Mouse (Mus musculus) ES-Bruce4 (cell line): ENCODE measurements at regions not wholly inside any gene's neighbourhood (a gene's known extent, or its start where the extent isn't known, plus 50 kb on each side); places are given as distances from the start of the nearest gene placed in this dataset.

Experiments used
- H3K27ac ChIP-seq: 2 replicates; pipeline ENCODE4 v1.5.1; 2012; ENCODE audit warnings: low read length, inconsistent platforms; ENCODE audit not compliant: insufficient read depth
- H3K27me3 ChIP-seq: 2 replicates; pipeline ENCODE4 v1.6.1; 2012; ENCODE audit warnings: mild to moderate bottlenecking, low read length, inconsistent platforms; ENCODE audit not compliant: control insufficient read depth, poor library complexity, insufficient read depth, severe bottlenecking
- H3K36me3 ChIP-seq: 2 replicates; pipeline ENCODE4 v1.6.1; 2012; ENCODE audit warnings: inconsistent platforms, mild to moderate bottlenecking, low read length, moderate library complexity; ENCODE audit not compliant: control insufficient read depth, poor library complexity, insufficient read depth, severe bottlenecking
- H3K4me1 ChIP-seq: one replicate; pipeline ENCODE4 v1.8.1; 2011; ENCODE audit warnings: low read length; ENCODE audit not compliant: control insufficient read depth, insufficient read depth
- H3K4me3 ChIP-seq: 2 replicates; pipeline ENCODE4 v1.5.1; 2011; ENCODE audit warnings: low read depth, mild to moderate bottlenecking, low read length
- H3K9ac ChIP-seq: 2 replicates; pipeline ENCODE4 v1.6.1; 2012; ENCODE audit warnings: low read depth, mild to moderate bottlenecking, inconsistent platforms; ENCODE audit not compliant: poor library complexity, severe bottlenecking
- H3K9me3 ChIP-seq: replicated peaks from 2 replicates; pipeline ENCODE4 v1.6.1; 2012; ENCODE audit warnings: mild to moderate bottlenecking, low read length, inconsistent platforms; ENCODE audit not compliant: control insufficient read depth, poor library complexity, insufficient read depth, severe bottlenecking
- CTCF ChIP-seq: IDR thresholded peaks from one replicate; pipeline ENCODE4 v1.8.1; 2011; ENCODE audit warnings: low read depth, low read length
- EP300 ChIP-seq: IDR thresholded peaks from 2 replicates; pipeline ENCODE4 v1.6.1; 2011; ENCODE audit warnings: low read depth, low read length; ENCODE audit not compliant: insufficient read depth
- POLR2A ChIP-seq: IDR thresholded peaks from one replicate; pipeline ENCODE4 v1.8.1; 2011; ENCODE audit warnings: low read length; ENCODE audit not compliant: insufficient read depth

- H3K4me3 ChIP-seq: no peak overlapping the region
- no peak for TF ChIP-seq EP300
- TF ChIP-seq POLR2A: no peak
- TF ChIP-seq CTCF: no peak
- H3K27ac ChIP-seq: no peak overlapping the region
- H3K4me1 ChIP-seq: no peaks in the 10 kb centered on the region
- no peaks in the 10 kb centered on the region for H3K36me3 ChIP-seq
- no peaks in the 10 kb centered on the region for H3K27me3 ChIP-seq
- H3K9me3 ChIP-seq: no peaks in the 10 kb centered on the region
- H3K9ac ChIP-seq: no peak overlapping the region
Observed at GRCm38 (mm10) chr1:183804295-183804694, 208.8 kb upstream of the Dusp10 start.

GRCm38 (mm10) chr1:183806864-183807730 lies 206.0 kb upstream of the Dusp10 start:
- Histone ChIP-seq H3K9ac (no peak overlapping the region), H3K27me3 (no peaks in the 10 kb centered on the region), H3K9me3 (no peaks in the 10 kb centered on the region), H3K4me3 (no peak overlapping the region), H3K36me3 (no peaks in the 10 kb centered on the region), H3K4me1 (no peaks in the 10 kb centered on the region), H3K27ac (no peak overlapping the region)
- TF ChIP-seq CTCF (no peak), POLR2A (no peak), EP300 (no peak)

GRCm38 (mm10) chr1:183808168-183808567 lies 204.9 kb upstream of the Dusp10 start:
- Histone ChIP-seq H3K36me3 (no peaks in the 10 kb centered on the region), H3K4me1 (no peaks in the 10 kb centered on the region), H3K27me3 (no peaks in the 10 kb centered on the region), H3K9ac (no peak overlapping the region), H3K27ac (no peak overlapping the region), H3K9me3 (no peaks in the 10 kb centered on the region), H3K4me3 (no peak overlapping the region)
- TF ChIP-seq EP300: no peak
- TF ChIP-seq POLR2A: no peak
- no peak for TF ChIP-seq CTCF

GRCm38 (mm10) chr1:183820555-183820954 lies 192.5 kb upstream of the Dusp10 start:
- TF ChIP-seq EP300 (no peak), CTCF (no peak), POLR2A (no peak)
- Histone ChIP-seq H3K4me3 (no peak overlapping the region), H3K27me3 (no peaks in the 10 kb centered on the region), H3K9me3 (no peaks in the 10 kb centered on the region; the same call in 1 of the 2 replicates), H3K4me1 (no peaks in the 10 kb centered on the region), H3K27ac (no peak overlapping the region), H3K36me3 (no peaks in the 10 kb centered on the region), H3K9ac (no peak overlapping the region)

- Histone ChIP-seq H3K4me3 (no peak overlapping the region), H3K9me3 (no peaks in the 10 kb centered on the region; the same call in 1 of the 2 replicates), H3K36me3 (no peaks in the 10 kb centered on the region), H3K27ac (no peak overlapping the region), H3K27me3 (no peaks in the 10 kb centered on the region), H3K9ac (no peak overlapping the region), H3K4me1 (no peaks in the 10 kb centered on the region)
- TF ChIP-seq POLR2A (no peak), CTCF (no peak), EP300 (no peak)
Observed at GRCm38 (mm10) chr1:183826300-183826699, 186.8 kb upstream of the Dusp10 start.

- Histone ChIP-seq H3K27me3 (no peaks in the 10 kb centered on the region), H3K36me3 (no peaks in the 10 kb centered on the region), H3K4me1 (no peaks in the 10 kb centered on the region), H3K9ac (no peak overlapping the region), H3K27ac (no peak overlapping the region), H3K9me3 (no peaks in the 10 kb centered on the region), H3K4me3 (no peak overlapping the region)
- no peak for TF ChIP-seq CTCF
- TF ChIP-seq EP300: no peak
- no peak for TF ChIP-seq POLR2A
Observed at GRCm38 (mm10) chr1:183845135-183845534, 168.0 kb upstream of the Dusp10 start.
